Mouse (Mus musculus) heart, postnatal 36 days (tissue): ENCODE measurements at regions not wholly inside any gene's neighbourhood (a gene's known extent, or its start where the extent isn't known, plus 50 kb on each side); places are given as distances from the start of the nearest gene placed in this dataset.
"Not testable (repeated sequence)": the region's sequence is repeated elsewhere in the genome, so short reads cannot be mapped to it uniquely, and the experiment has no call there.

ENCODE experiments used
- DNase-seq, 2 experiments: peaks; one replicate each; pipeline ENCODE4 v3.0.0; 2021 to 2022
- intact Hi-C: fragments of 180-260 bp; cut with DNase I; formaldehyde crosslinking; loops from one replicate; pipeline ENCODE4 v1.15.1; 2025

DNA sequence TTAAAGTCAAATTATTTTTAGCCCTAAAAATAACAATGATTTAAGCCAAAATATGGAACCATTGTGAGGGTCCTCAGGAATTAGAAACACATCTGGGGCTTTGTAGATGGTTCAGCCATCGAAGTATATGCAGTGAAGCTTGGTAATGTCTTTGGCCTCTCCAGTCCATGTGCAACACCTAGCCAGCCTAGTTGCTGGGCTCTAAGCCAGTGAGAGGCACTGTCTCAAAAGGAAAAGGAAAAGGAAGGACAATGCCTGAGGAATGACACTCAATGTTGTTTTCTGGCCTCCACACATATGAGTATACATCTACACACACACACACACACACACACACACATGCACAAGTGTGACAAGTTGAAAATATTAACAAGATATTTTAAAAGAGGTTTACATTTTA, 124.8 kb upstream of the Emcn start:
- intact Hi-C loops = no loop called here
- no peak for DNase-seq

GRCm38 (mm10) chr3:137217245-137217644, 123.6 kb upstream of the Emcn start:
- intact Hi-C loops = no loop called here
- DNase-seq = no peak

DNA sequence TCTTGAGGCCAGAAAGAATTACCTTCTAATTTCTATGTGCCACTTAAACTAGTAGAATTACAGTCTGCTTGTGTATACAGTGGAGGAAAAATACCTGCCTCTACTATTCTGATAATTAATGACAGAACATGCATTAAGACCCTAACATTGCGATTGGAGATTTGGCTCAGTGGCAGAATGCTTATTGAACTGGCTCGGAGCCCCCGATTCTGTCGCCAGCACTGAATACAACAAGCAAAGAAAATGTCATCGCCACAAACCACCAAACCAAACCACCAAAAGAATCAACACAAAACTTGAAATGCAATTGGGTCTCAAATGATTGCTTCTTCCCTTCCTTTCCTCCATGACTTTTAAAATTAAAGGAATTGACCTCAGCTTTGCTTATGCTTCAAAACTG, 122.9 kb upstream of the Emcn start:
- no peak for DNase-seq
- intact Hi-C loops = no loop called here

DNA sequence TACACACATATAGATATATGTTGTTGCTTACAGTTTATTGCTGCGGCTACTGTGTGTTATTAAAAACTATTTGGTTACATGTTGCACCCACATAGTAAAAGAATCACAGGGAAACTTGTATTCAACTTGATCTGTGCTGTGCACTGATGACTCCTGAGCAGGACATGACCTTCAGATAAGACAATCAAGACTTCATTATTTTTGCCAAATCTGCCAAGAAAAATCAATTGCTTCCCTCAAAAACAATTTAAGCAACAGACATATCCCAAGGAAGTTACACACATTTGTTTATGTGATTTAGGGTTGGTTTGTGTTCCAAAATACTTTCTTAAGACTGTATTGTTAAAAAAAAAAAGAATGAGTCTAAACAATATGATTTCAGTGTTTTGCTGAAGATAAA, 114.7 kb upstream of the Emcn start:
- intact Hi-C loops = loop anchor here (5.0 kb wide), 1 partner anchor 74 kb away; no protein-coding TSS in a partner anchor
- DNase-seq = no peak

DNA sequence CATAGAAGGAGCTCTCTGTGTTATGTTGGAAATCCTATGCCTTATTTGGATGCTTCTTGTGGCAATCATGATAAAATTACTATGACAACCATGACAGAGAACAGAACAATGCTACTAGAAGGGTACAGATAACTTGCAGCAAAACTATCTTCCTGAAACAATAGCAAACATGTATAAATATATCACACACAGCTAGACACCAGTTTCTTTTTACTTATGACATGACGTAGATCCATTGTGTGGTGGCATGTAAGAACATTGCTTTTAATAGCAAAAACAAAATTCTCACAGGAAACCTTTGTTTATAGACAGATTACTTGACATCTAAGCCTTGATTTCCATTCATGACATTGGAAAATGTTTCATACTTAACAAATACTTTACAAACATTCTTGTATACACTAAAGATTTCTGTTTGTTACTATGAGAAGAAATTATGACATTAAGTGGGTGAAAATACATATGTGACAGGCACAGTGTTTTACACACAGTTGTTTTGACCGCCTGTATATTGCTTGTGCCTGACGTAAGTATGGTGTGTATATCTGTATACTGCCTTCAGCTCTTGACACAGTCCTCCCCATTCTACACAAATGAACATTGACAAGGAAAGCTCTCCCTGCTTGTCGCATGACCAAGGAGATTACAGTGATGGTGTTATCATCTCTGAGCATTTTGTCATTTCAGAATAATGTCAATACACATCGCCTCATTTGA, 113.6 kb upstream of the Emcn start:
- no peak for DNase-seq
- intact Hi-C loops = loop anchor here (5.0 kb wide), 1 partner anchor 75 kb away; no protein-coding TSS in a partner anchor

DNA sequence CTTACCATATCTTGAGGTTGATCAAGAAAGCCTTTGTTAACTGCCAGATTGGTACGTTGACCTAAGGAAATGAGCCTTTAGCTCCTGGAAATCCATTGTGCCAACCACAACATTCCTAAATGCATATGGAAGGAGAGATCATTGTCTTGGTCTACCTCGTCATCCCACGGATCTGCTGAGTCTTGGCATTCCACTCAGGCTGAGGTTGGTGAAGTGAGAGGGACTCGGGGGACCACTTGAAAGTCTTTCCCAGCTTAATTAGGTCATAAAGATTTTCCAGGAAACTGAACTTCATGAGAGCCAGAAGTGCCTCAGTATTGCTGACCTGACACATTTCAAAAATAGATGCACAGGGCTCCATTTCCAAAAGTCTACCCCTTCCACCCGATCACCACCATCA, 112.5 kb upstream of the Emcn start:
- intact Hi-C loops = loop anchor here (5.0 kb wide), 1 partner anchor 76 kb away; no protein-coding TSS in a partner anchor
- DNase-seq = no peak

- intact Hi-C loops = loop anchor here (1.0 to 10.0 kb wide), 5 partner anchors 38 to 172 kb away; partner anchors contain the start of gene Emcn
- DNase-seq = peak in 1 of 2 experiments; percentile 3
Observed at GRCm38 (mm10) chr3:137242877-137243276, 98.0 kb upstream of the Emcn start.

- intact Hi-C loops = no loop called here
- DNase-seq = no peak
Observed at GRCm38 (mm10) chr3:137263907-137264306, 77.0 kb upstream of the Emcn start.

- no peak for DNase-seq
- intact Hi-C loops = no loop called here
Observed at GRCm38 (mm10) chr3:137267752-137268151, 73.1 kb upstream of the Emcn start.

DNA sequence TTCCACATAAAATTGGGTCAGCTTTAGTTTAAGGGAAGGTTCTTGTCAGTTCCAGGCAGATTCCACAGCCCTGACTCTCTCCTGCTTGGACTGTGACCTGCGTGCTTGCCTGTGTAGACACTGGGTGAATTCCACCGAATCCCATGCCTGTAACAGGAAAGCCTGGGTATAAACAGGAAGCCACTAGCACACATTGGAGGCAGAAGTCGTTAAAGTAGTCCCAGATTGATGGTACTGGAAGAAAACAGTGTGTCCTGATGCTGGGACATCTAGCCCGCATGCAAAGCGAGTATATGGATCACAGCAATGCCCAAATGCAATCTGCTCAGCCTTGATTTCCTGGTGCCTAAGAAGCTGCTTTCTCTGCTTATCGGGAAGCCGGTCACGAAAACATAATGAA, 65.4 kb upstream of the Emcn start:
- DNase-seq = no peak
- intact Hi-C loops = loop anchor here (5.0 kb wide), 2 partner anchors 47 to 128 kb away; no protein-coding TSS in a partner anchor

- no peak for DNase-seq
- intact Hi-C loops = loop anchor here (5.0 kb wide), 2 partner anchors 43 to 132 kb away; no protein-coding TSS in a partner anchor
Observed at GRCm38 (mm10) chr3:137279284-137279683, 61.6 kb upstream of the Emcn start.

DNA sequence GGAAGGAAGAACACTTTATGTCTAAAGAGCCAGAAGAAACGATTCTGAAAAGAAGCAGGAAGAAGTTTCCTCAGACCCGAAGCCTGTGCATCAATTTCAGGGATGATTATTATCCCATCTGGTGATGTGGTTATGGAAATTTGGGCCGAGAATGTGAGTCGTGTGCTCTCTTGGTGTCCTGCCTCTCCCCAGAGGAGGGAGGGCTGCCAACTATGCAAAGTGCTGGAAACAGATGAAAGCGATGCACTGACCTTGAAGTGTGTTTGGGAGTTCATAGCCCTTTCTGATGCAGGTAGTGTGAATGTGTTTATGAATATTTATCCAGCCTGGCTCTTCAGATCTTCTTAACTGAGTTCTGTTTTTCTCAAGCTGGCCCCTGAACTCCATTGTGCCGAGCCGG, 59.8 kb upstream of the Emcn start:
- intact Hi-C loops = loop anchor here (2.0 kb wide), 1 partner anchor 38 kb away; no protein-coding TSS in a partner anchor
- peak; percentile 25 to 31 for DNase-seq

GRCm38 (mm10) chr3:137287558-137287957, 53.3 kb upstream of the Emcn start:
- DNase-seq, intact Hi-C loops: not testable (repeated sequence)

DNA sequence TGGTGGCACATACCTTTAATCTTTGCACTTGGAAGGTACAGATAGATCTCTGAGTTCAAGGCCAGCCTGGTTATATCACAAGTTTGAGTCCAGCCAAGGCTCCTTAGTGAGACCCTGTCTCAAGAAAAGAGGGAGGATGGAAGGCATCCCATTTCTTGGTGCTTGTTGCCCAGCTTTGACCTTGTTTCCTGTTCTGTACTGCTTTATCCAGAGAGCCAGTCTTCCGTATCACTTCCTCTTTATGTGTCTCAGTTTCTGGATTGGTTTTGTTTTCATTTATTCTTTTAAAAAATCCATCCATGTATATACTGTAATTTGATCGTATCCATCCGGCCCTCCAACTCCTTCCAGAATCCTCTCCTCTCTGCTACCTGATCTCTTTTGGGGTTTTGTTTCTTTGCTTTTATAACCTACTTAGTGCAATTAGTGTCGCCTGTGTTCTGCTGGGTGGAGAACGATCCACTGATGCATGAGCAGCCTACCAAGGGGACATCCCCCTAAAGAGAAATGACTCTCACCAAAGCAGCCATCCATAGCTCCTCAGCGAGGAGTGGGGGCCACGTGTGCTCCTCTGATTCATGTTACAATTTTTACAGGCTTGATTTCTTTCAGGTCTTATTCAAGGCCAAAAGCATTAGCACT, 52.4 kb upstream of the Emcn start:
- intact Hi-C loops = no loop called here
- no peak for DNase-seq

GRCm38 (mm10) chr3:137288943-137289682, 51.8 kb upstream of the Emcn start:
- intact Hi-C loops = no loop called here
- DNase-seq = no peak

DNA sequence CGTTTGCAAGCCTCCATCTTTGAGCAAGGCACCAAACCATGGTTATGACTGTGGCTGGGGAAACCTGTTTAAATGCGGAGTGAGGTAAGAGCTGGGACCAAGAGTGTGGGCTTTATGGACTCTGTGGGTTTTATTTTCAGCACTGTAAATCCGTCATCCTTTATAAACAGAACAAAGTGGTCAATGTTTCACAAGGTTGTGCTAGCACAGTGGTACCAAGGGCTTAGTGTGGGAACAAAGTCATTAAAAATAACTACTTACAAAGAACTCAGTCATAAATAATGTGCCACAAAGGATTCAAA, 51.2 kb upstream of the Emcn start:
- DNase-seq = no peak
- intact Hi-C loops = no loop called here
